ENCODE assay signal across 19 mouse cellular contexts in the genomic region with DNA sequence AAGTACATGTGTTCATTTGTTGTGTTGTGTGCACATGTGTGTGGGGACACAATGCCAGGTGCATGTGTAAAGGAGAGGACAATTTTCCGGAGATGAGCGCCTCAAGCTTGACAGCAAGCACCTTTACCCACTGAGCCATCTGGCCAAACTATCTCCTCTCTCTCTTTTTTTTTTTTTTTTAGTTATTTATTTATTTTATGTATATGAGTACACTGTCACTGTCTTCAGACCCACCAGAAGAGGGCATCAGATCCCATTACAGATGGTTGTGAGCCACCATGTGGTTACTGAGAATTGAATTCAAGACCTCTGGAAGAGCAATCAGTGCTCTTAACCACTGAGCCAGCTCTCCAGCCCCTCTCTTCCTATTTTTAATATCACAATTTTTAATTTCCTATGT. TPM values are rescaled to one million over a fixed set of nuclear protein-coding genes. Genes with fewer than 3 reads are reported as not detected.
"Had no signal": no experiment of that assay in that cellular context is flagged by ENCODE, and none has a peak within 500 bp of the region (broad histone marks: within the 10 kb centered on the region; RNA-seq: fewer than 3 reads in every experiment).

No protein-coding gene starts in this region.

RNA-seq across cellular contexts. Expression of a gene that starts 9.5 kb away (rescaled TPM):
- total RNA-seq: gastrocnemius, adult 2 months; gastrocnemius, postnatal 10 days; gastrocnemius, postnatal 25 days; gastrocnemius, postnatal 4 days; granulocyte monocyte progenitor cell, adult 5-6 weeks; heart, adult 18-20 months; heart, postnatal 14 days; heart, postnatal 36 days; hematopoietic stem cell, adult 5-6 weeks; layer of hippocampus, adult 8-10 months; layer of hippocampus, postnatal 14 days; layer of hippocampus, postnatal 36 days; left cerebral cortex, adult 18-20 months; left cerebral cortex, postnatal 14 days; left cerebral cortex, postnatal 36 days had no signal
- polyA plus RNA-seq: hindbrain, embryonic 11.5 days; hindbrain, embryonic 13.5 days; hindbrain, embryonic 15.5 days; inflammation-experienced regulatory T-cells, adult 6 months had no signal
